Mouse (Mus musculus) kidney, postnatal 10 days (tissue): ENCODE measurements around the gene Ms4a4d.
"Not testable (repeated sequence)": the region's sequence is repeated elsewhere in the genome, so short reads cannot be mapped to it uniquely, and the experiment has no call there.

ENCODE experiments used
- DNase-seq: peaks from one replicate; pipeline ENCODE4 v3.0.0; 2021; ENCODE audit warnings: mixed read lengths

Gene Ms4a4d

DNA sequence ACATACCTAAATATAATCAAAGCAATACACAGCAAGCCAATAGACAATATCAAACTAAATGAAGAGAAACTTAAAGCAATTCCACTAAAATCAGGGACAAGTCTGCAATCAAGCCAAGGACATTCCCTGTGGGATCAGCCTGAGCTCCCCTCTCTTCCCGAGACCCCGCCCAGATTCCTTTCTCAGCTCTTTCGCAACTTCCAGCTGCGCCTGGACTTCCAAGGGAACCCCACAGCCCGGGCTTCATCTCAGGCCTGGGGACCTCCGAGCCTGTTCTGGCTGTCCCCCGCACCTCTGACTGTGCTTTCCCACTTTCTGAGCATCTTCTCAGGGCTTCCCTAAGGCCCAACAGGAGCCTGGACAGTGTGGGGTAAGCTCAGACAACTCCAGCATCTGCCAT lies at the start of gene Ms4a4d:
TSS of gene Ms4a4d (plus strand) at position 209 of the 400 bp plus-strand sequence.
- DNase-seq, result no peak

DNA sequence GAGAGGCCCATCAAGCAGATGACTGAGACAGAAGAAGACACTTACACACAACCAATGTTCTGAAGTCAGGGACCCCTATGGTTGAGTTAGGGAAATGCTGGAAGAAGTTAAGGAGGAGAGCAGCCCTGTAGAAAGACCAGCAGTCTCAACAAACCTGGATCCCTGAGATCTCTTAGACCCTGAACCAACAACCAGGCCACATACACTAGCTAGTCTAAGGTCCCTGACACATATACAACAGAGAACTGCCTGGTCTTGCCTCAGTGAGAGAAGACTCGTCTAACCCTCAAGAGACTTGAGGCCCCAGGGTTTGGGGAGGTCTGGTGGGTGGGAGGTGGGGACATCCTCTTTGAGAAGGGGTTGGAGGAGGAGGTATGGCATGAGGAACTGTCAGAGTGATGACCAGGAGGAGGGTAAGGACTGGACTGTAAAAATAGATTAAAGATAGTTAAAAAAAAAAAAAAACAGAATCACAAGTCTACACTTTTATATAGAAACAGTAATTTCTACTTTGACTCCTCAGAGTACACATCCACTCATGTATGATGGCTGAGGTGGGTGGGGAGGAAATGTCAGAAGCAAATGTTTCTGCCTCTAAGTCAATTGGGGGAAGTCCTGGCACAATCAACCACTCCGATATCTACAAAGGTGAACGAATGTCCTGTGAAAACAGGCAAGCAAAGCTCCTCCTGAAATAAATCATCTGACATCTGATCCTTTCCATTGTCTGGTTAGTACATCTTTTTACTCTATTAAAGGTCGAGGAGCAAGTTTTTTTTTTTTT lies 45.0 kb upstream of the Ms4a4d start:
- no peak for DNase-seq

DNA sequence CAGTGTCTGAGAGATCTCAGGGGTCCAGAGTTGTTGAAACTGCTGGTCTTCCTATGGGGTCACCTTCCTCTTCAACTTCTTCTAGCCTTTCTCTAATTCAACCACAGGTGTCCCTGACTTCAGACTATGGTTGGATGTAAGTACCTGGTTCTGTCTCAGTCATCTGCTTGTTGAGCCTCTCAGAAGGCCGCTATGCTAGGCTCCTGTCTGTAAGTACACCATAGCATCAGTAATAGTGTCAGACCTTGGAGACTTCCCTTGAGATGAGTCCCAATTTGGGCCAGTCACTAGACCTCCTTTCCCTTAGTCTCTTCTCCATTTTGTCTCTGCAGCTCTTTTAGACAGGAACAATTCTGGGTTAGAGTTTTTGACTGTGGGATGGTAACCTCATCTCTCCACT lies 43.9 kb upstream of the Ms4a4d start:
- DNase-seq, result no peak

DNA sequence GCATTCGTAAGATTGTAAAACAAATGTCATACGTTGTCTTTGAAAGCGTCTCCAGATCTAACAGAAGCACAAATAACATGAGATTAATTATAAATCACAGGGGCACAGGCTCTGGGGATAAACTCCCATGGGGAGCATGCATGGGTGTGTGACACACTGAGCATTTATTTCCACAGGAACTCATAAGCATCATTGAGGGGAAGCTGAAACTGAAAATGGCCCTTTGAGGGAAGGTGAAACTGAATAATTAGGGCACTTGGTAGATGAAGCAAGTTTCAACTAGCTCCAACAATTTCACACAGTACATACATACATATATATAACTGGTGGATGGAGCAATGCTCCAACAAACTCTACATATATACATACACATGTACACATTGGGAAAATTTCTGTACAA lies 42.1 kb upstream of the Ms4a4d start:
- DNase-seq, result no peak

DNA sequence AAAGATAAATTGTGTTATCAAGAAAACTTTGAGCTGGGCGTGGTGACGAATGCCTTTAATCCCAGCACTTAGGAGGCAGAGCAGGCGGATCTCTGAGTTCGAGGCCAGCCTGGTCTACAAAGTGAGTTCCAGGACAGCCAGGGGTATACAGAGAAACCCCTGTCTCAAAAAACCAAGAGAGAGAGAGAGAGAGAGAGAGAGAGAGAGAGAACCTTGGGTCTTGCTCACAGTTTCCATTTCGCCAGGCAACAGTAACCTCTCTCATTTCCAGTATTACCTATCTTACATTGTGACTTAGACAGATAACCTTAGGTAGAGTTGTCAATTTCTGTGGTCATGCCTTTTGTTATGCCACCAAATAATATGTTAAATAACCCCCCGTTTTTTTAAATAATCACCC lies 40.2 kb upstream of the Ms4a4d start:
- no peak for DNase-seq

DNA sequence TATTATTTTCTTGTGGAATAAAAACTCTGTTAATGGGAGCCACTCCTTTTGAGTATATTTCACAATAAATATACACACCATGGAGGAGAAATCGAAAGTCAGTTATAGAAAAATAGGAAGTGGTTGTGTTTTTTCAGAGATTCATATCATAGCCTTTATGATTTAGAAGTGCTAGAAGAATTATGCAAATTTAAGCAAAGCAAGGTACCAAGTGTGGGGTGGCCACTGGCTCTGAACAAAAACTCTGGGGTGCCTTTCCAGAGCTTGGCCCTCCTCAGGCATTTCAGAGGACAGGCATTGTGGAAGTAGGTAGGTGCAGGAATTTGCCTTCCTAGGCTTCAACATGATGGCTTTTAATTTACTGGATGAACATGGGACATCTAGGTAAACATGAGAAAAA lies 39.3 kb upstream of the Ms4a4d start:
- not testable (repeated sequence) for DNase-seq

DNA sequence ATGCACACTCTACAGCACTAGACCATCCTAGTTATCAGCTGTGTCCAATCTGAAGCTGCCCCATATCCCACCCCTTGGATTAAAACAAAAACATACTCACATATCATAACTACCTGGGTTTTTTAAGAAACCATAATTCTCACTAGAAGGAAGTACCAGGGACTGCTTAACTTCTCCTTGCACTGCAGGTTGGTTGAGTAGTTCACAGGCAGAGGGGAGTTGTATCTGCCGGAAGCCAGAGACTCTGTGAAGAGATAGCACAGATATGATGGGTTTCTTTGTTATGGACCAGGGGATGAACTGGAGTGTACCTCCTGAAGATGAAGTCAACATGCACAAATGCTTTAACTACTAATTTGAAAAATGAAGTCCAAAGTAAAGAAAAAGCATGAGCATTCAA lies 35.8 kb upstream of the Ms4a4d start:
- no peak for DNase-seq

DNA sequence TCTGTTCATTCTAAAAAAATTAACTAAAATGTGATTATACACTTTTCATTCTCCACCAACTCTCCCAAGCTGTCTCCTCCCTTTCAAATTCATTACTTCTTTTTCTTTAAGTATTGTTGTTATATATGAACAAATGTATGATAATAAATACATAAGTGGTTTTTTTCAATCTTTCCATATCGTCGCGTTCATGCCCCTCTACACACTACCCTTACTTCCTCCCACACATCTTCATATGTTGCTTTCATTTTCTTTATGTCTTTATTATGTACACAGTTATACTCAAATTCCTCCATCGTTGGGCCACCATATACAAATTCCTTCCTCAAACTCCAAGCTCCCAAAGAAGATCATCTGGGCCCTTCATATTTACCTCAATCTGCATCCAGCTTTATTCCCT lies 35.3 kb upstream of the Ms4a4d start:
- DNase-seq, result no peak

DNA sequence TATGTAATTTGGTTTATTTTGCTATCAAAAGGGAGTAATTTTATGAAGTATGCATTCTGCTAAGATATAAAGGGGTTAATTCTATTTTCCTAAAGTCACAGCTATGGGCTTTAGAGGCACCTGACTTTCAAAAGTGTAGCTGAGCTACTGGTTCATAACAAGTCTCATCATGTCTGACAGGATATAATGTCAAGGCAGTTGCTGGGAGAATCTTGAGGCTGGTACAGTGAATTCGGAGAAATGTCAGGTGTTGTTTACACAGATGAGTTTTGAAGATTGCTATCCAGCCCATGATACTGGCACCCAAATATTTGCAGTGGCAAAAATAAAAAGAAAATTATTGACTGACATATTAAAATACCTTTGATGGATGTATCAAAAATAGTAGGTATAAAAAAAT lies 31.7 kb upstream of the Ms4a4d start:
- no peak for DNase-seq

DNA sequence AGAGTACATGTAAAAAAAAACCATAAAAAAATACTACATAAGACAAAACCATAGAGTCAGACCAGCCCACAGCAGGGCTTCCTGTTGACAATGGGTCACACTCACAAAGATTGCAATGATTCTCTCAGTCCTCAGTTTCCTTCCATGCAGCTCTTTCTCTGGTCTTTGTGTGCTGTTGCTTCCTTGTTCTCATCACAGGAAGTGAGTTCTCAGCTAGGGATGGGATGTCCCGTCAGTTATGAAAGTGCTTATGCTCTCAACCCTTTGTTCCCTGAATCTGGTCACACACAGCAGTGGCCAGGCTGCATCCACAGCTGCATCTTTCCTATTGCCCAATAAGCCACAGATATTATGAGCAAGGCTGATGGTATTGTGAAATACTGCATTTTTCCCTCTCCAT lies 23.1 kb upstream of the Ms4a4d start:
- no peak for DNase-seq

DNA sequence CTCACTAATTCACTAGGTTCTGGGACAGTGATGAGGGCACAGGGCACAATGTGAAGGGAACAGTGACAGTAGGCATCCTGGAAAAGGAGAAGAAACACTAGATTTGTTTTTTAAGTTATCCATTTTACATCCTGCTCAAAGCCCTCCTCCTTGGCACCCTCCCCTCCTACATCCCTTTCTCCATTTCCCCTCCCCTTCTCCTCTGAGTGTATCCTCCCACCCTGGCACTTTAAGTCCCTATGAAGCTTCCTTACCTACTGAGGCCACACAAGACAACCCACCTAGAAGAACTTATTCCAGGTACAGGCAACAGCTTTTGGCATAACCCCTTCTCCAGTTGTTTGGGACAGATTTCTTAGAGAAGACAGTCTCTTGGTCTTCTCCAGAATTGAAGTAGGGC lies 20.4 kb upstream of the Ms4a4d start, which contains the start of gene Ms4a6b:
TSS of gene Ms4a6b (plus strand) at position 267 of the 400 bp plus-strand sequence.
- DNase-seq, result no peak

DNA sequence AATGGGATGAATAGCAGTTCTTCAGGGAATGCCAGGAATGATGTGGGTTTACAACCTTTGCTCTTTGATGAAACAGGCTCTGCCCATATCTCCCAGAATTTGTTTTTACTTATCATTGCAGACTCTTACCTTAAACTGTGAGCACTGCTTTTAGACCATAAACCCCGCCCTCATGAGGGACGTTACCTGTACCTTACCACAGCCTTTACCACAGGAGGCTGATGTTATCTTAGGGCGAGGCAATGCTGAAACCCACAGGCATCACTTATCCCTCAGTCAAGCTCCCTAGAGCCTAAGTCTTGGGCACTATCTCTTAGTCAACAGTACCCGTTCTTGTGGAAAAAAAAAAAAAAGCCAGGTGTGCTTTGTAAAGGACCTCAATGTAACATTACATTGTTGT lies 19.8 kb upstream of the Ms4a4d start:
- no peak for DNase-seq

DNA sequence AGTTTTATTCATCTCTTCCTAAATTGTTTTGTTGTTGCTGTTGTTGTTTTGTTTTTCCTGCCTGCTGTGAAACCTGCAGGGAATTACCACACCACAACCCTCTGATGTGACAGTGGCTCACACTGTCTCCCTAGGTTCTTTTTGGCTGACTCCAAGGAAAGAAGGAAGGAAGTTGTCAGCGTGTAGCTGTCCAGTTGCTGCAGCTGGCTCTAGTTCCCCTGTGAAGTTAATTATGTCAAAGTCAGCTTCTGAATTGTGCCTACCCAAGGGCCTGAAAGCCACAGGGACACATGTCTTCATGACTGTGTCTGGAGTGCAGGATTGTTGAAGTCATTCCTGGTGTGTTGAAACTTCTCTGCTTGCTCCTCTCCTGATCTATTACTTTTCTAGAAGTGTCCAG lies 19.2 kb upstream of the Ms4a4d start:
- DNase-seq, result not testable (repeated sequence)

DNA sequence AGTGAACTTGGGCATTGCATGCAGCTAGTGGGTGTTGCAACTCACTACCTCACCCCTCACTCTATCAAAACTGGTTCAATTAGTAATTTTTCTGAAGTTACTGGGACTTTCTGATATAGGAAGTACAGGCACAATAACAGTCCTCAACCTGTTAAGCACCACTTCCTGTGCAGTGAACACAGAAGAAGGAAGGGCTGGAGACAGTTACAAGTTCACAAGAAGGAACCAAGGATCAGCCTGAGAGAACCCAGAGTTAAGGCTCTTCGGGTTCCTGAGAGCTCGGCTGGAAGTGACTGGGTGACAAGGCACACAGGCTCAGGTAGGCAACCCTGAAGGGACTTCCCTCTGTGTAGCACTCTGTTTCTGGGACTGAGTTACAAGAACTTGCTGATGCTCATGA lies 18.2 kb upstream of the Ms4a4d start:
- DNase-seq, result not testable (repeated sequence)

DNA sequence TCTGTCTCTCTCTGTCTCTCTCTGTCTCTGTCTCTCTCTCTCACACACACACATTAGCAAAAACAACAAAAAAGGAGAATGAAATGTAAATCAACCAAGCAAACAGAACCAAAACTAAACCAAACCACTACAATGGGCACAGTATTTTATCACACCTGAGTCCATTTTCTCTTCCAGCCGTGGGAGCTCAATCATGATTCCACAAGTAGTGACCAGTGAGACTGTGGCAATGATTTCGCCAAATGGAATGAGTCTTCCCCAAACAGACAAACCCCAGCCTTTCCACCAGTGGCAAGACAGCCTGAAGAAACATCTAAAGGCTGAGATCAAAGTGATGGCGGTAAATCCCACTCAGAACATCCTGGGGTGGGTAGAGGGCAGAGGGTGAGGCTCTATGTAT lies 16.5 kb upstream of the Ms4a4d start:
- no peak for DNase-seq

DNA sequence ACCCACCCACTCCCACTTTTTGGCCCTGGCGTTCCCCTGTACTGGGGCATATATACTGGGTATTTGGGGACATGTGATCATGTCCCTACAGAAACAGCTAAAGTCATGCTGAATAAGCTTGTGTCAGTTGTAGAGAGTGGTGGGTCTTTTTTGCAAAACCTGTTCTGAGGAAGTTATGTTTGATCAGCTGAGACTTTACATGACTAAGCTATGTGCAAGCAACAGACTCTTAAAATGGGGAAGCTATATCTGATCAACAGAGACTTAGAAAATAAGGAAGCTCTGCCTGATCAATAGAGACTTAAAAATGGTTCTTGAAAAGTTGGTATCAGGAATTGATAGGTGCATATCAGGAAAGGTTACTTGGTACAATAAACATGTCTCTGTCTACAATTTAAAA lies 3.2 kb upstream of the Ms4a4d start:
- DNase-seq, result no peak

DNA sequence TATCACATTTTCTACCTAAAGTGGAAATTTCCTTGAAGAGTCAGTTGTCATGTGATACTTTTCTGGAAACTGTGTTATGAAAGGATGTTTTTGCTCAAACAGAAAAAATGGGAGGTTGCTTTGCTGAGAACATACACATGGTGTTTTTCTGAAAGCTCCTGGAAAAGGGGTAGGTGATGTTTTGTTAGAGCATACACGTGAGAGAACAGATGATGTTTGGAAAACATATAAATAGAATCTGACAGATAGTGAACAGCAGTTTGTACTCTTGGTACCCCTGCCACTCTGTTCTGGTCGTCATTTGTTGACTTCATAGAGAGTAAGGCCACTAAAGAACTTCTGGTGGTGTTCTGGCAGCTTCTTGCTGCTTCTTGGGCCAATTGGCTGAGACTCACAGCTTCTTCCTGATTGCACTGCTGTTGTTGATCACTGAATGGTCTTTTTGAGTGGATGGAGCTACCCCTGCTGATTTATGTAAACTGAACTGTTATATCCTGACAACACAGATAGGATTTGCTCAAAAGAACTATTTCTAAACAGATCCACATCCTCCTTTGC lies 2.6 kb upstream of the Ms4a4d start:
- DNase-seq, result no peak

DNA sequence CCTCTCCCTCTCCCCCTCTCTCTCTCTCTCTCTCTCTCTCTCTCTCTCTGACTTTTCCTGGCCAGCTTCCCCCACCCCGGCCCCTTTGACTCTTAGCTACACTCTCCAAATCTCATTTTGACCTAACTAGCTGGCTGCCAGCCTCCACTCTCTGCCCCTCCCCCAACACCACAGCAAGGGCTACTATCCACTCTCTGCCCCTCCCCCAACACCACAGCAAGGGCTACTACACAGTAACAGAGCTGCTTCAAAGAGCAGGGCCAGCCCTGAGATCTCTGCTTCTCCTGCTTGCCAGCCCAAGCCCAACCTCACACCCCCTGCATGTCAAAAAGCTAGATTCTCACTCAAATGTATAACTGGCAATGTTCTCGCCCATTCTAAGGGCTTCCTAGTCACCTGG lies 735 bp downstream of the Ms4a4d start:
- DNase-seq, result peak; percentile 7

DNA sequence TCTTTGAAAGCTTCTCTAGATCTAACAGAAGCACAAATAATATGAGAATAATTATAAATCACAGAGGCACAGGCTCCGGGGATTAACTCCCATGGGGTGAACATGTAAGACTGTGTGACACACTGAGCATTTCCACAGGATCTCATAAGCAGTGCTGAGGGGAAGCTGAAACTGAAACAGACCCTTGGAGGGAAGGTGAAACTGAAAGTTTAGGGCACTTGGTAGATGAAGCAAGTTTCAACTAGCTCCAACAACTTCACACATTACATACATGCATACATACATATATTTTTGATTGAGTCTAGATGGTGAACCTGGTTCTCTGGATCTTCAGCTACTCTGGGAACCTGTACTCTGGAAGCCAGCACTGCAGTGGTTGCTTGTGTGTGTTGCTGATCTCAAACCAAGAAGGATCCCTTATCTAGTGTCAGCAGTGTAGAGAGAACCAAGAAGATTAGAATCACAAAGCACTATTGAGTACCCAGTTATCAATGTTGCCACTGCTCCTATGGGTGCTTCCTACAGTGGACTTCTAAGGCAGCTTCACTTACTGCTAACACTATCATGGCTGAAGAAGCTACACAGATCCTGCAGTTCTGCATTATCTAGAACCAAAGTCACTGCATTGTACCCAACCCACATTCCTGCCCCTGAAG lies 3.7 kb downstream of the Ms4a4d start:
- not testable (repeated sequence) for DNase-seq

DNA sequence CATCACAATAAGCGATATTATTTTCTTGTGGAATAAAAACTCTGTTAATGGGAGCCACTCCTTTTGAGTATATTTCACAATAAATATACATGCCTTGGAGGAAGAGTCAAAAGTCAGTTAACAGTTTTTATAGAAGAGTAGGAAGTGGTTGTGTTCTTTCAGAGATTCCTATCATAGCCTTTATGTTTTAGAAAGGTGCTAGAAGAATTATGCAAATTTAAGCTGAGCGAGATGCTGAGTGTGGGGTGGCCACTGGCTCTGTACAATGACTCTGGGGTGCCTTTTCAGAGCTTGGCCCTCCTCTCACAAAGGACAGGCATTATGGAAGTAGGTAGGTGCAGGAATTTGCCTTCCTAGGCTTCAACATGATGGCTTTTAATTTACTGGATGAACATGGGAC lies 7.8 kb downstream of the Ms4a4d start:
- DNase-seq, result not testable (repeated sequence)

DNA sequence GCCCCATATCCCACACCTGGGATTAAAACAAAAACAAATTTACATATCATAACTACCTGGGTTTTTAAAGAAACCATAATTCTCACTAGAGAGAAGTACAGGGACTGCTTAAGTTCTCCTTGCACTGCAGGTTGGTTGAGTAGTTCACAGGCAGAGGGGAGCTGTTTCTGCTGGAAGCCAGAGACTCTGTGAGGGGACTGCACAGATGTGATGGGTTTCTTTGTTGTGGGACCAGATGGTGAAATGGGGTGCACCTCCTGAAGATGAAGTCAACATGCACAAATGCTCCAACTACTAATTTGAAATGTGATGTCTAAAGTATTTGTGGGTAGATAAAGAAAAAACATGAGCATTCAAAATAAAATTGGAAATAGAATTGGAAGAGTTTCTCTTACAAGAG lies 11.3 kb downstream of the Ms4a4d start:
- DNase-seq, result no peak

DNA sequence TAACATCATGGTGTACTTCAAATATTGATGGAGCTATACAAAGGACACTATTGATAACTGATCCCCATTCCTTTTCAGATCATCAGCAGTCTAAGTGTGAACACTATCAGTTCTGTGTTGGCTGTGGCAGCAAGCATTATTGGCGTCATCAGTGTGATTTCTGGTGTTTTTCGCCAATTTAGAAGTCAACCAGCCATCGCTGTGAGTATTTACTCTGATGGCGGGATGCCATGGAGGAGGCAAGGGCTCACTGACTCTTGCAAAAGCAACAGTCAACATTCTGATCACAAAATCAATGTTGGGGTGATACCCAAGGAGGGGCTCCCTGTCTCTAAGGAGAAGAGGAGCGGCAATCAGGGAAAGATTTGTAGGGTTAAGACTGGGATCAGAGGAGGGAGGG lies 18.1 kb downstream of the Ms4a4d start:
- DNase-seq, result no peak

DNA sequence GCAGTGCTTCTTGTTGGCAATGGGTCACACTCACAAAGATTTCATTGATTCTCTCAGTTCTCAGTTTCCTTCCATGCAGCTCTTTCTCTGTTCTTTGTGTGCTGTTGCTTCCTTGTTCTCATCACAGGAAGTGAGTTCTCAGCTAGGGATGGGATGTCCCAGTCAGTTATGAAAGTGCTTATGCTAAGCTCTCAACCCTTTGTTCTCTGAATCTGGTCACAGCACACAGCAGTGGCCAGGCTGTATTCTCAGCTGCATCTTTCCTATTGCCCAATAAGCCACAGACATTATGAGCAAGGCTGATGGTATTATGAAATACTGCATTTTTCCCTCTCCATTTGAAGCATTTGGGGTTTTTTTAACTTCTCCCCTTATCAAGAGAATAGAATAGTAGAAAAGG lies 23.0 kb downstream of the Ms4a4d start:
- not testable (repeated sequence) for DNase-seq

DNA sequence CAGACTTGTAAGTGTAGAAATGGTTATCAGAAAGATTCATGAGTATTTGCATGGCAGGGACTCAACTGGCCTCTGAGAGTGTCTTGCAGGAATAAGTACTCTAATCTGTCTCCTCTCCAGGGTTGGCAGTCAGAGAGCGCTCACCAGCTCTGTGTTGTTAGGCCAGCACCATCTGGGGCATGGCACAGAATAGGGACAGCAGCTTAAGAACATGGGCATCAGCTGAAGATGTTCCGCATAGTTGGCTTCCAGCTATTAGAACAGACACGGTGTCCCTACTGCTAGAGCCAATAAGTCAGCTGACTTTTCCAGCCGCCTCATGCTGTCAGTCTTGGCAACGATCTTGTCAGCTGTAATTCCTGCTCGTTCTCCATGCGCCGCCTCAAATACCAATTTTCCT lies 38.4 kb downstream of the Ms4a4d start:
- DNase-seq, result no peak
